Mouse (Mus musculus) hindlimb bud, embryonic 11.5 days (tissue): ENCODE measurements around the gene Clic1.
A peak's percentile ranks its signal among the peaks of the same experiment; 100 is the strongest.

Source experiments
- DNase-seq: peaks from one replicate; pipeline ENCODE4 v3.0.0-alpha.2; 2012; ENCODE audit warnings: low read depth, low spot score; ENCODE audit errors: extremely low spot score

The Clic1 gene

DNA sequence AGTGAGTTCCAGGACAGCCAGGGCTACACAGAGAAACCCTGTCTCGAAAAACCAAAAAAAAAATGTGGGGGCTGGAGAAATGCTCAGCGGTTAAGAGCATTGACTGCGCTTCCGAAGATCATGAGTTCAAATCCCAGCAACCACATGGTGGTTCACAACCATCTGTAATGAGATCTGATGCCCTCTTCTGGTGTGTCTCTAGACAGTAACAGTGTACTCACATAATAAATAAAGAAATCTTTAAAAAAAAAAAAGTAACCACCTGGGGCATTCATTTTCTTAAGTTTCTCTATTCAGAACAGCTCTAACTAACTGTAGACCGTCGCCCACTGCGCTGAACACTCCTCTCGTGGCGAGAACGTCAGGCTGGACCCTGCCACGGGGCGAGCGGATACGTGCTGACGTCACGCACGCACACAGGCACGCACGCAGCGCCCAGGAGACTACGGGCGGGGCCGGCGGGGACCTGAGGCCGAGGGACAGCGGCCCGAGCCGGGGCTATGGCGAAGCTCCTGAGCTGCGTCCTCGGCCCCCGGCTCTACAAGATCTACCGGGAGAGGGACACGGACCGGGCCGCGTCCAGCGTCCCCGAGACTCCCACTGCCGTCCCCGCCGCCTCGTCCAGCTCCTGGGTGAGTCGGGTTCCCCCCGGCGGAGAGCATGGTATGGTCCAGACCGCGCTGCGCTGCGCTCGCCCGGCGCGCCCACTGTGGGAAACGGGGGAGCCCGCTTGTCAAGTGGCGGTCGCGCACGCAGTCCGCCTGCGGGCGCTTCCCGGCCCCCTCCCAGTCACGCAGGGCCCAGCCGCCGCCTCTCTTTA is 39.3 kb downstream of the Clic1 start, which contains the start of gene Abhd16a:
Gene Abhd16a, plus strand, starts transcription at position 439 of the 820 bp plus-strand sequence.
- peak; percentile 60 for DNase-seq

DNA sequence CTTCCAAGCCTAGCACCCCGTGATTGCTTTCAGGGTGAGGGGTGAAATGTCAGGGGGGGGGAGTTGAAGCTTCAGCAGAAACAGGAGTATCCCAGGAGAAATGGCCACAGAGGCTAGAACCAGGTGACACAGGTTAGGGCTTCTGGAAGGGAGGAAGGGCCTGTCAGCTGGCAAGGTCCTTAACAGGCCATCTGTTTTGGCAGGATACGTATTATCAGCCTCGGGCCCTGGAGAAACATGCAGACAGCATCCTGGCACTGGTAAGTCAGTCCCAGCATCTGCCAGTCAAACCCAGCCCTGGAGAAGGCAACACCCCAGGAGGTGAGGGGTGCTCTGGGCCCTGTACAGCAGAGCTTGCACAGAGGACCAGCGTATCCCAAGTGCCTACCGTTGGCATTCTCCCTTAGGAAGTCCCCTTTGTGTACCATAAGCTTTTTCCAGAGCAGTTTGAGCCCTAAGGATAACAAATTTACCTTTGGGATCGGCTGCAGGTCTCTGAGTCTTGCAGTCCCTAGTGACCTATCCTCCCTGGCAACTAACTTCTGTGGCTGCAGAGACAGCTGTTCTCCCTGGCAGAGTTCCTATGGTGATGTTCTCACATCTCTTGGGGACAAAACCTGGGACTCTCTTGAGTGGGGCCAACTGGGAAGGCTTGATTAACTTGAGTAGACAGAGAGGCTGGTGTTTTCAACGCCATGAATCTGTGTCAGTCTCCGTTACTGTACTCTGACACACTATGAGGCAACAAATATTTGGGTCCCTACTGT is 40.6 kb downstream of the Clic1 start:
- DNase-seq: no peak

DNA sequence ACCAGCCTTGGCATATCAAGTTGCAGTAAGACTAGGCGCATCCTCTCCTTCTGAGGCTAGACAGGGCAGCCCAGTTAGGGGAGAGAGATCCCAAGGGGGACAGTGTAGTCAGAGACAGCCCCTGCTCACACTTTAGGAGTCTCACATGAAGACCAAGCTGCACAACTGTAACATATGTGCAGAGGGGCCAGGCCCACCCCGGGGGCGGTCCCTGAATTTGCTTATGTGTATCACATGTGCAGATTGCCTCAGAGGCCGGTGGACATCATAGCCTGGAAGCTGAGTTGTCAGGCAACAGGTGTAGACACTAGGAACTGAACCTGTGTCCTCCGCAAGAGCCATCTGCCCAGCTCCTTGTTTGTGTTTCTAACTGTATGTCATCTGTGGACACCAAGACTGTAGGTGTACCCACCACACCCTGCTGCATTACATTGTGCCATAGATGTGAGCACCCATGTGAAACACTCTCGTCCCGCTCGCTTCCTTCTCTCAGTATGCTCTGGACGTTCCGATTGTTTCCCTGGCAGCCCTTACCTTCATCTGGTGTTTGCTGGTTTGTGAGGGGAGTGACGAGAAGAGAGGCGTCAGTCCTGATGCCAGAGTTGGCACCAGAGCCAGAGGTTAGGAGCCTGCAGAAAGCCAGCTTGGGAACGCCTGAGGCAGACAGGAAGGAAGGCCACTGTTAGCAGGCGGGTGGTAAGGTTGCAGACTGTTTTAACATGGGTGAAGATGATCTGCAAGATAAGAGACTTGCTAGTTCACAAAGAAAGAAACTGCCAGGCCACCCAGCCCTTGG is 42.8 kb downstream of the Clic1 start:
- DNase-seq: no peak

DNA sequence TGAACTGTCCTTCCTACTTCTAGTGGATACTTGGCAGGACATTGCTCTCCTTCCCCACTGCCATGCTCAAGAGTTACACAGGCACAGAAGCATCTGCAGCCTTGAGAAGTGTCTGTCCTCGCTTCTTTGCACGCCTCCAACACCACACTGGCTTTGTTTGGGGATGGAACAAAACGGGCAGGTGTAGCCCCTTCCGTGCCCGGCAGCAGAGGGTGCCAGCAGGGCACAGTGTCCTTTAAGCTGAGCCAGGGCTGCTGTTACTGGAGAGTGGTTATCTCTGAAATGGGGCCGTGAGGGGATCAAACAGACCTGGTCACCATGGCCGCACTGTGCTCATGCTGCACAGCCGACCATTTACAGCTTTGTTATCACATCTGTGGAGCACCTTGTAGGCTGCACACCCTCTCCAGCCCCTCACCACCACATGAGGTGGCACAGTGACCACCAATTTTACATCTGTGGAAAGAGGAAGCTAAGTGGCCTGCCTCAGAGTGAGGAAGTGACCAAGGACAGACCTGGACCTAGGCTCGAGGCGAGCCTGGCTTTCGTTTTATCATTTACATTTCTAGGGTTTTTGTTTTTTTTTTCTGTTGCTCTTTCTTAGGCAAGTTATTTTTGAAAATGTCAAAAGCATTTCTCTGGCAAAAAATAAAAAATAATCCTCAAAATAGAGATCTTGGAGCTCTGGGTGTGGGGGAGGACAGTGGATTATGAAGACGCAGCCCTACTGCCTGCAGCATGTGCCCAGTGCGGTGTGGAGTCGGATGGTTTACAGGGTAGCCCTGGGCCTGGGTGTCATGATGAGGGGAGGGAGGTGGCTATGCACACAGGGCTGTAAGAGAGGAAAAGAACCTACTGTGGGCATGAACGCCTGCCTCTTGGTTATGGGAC is 45.0 kb downstream of the Clic1 start:
- no peak for DNase-seq

- DNase-seq: no peak
Measured at GRCm38 (mm10) chr17:35096597-35096996, 46.8 kb downstream of the Clic1 start.

DNA sequence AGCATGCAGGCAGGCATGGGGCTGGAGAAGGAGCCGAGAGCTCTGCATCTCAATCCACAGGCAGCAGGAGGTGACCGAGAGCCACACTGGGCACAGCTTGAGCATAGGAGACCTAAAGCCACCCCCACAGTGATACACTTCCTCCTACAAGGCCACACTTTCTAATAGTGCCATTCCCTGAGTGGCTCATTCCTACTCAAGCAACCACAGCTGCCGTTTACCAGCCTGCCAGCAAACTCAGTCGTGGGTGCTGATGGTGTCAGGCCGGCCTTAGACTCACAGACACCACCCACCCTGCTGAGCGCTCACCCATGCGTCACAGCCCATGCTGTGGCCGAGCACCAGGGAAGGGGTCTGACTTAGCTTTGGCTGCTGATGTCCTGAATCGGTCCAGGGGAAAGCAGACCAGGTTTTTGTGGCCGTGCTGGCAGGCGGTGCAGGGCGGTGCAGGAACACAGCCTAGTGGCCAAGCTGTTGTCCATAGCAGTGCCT is 47.4 kb downstream of the Clic1 start:
- DNase-seq: no peak

GRCm38 (mm10) chr17:35100196-35100765 is 50.5 kb downstream of the Clic1 start:
- DNase-seq: no peak

GRCm38 (mm10) chr17:35101161-35101560 is 51.4 kb downstream of the Clic1 start:
- DNase-seq: no peak

DNA sequence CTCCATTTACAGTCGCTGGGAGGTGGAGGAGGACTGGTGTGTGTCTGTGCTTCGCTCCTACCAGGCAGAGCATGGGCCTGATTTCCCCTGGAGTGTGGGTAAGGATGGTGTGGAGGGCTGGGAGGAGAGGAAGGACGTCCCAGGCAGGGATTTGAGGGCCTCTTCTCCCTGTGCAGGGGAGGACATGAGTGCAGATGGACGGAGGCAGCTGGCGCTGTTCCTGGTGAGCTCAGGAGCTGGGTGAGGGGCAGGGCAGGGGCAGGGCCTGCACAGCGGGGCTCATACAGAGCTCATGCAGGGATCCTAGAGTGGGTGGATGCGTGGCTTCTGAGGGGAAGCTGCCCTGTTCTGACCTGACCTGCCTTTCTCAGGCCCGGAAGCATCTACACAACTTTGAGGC is 52.5 kb downstream of the Clic1 start:
- DNase-seq: no peak

DNA sequence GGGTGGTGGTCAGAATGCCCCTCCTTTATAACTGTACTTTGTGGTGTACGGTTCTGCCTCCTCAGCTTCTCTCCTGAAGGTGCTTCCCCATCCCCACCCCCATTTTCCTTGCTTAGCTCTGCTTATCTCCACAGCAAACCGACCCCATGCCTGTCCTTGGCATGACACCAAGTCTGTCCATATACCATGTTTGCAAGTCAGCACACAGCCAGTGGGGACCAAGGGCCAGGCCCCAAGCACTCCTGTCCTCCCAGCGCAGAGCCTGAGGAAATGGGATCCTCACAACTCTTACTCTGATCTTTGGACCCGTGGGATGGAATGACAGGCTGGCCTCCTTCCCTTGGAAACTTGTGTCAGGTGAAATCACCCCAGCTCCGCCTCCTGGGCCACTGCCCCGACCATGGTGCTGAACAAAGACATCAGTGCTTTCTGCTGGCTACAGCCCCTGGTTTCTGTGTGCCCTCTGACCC is 53.5 kb downstream of the Clic1 start:
- no peak for DNase-seq

DNA sequence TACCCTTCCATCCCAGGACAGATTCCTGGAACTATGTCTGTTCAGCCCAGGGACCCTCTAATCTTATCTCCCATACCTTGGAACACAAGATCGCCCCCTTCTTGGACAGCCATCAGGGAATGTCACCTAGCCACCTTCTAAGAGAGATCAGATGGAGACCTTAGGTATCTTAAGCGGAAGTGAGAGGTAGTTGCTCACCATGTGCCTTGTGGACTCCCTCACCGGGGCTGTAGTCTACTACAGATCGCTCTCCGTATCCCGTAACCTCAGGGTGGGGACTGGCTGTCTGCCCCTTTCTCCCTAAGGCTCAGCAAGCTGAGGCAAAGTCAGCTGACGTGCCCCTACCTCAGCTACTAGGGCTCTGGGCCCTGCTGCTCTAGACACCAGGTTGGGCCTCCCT is 54.3 kb downstream of the Clic1 start:
- DNase-seq: no peak

- no peak for DNase-seq
Measured at GRCm38 (mm10) chr17:35104754-35105153, 55.0 kb downstream of the Clic1 start.

DNA sequence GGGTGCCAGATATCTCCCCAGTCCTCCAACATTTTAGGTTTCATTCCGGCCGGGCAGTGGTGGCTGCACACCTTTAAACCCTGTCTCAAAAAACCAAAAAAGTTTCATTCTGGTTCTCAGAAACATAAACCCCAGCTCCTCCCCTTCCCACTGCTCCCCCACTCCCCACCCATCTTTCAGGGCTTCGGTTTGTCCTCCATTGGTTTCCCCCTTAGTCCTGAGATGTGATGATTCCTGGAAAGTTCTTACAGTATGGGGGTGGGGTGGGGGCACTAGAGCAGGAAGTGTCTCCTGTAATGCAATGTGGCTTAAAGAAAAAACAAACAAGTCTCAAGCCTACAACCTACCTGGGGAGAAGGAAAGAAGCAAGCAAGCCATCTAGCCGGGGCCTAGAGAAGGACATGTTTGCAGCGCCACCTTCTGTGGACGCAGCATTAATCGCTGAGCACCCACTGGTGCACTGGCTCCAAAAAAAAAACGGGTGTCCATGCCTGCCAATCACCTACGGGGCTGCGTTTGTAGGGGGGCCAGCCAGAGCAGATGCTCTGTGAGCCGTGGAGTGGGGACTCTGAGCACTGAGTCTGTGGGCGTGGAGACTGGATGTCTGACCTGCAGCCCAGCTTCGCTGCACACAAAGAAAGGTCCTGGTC is 56.1 kb downstream of the Clic1 start:
- no peak for DNase-seq

DNA sequence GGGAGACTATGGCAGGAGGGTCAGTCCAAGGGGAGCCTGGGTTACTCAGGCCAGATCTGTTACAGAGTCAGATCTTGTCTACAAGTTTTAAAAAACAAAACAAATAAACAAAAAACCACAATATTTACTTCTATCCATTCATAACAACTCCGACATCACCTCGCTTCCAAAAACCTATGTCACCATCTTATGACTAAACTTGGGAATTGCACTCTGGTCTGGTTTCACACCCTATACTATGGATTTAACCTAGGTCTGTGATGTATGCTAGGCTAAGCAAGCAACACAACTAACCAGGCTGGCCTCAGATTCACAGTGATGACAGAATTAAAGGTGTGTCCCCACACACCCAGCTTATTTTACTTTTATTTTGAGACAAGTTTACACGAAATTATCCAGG is 56.8 kb downstream of the Clic1 start:
- DNase-seq: no peak

DNA sequence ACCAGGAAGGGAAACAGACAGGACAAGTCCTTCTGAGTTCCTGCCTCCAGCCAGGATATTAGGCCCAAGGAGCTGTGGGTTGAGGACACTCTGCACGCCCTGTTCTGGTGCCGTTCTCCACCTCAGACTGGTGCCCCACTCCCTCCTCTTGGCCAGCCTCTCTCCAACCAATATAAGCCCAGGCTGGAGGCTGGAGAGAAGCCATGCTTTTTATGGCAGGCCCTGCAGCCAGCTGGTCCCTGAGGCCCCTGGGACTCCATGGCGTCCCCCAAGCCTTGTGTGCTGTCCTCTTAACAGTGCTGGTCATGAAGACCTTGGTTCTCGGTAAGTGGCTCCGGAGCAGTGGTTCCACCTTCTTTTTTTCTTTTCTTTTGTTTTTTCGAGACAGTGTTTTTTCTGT is 58.3 kb downstream of the Clic1 start, which contains the start of gene Ly6g5c:
Gene Ly6g5c, plus strand, starts transcription at position 183 of the 400 bp plus-strand sequence.
- no peak for DNase-seq
